Mouse (Mus musculus): ENCODE data around the gene Itln1.

GRCm38 (mm10) chr1:171470896-171471295, 64.2 kb downstream of the Itln1 start:
- no peak for TF ChIP-seq CTCF (IDR thresholded peaks at IDR 0.05; ENCODE audit: extremely low read depth, insufficient read depth, insufficient read length, insufficient replicate concordance)
- TF ChIP-seq POLR2A (IDR thresholded peaks at IDR 0.05; ENCODE audit: low read depth, low read length): no peak

All from spleen, adult 2 months (tissue).